ENCODE assay signal across 8 mouse cellular contexts in genomic region chrX:20059381-20059971, GRCm38 (mm10). TPM values are rescaled to one million over a fixed set of nuclear protein-coding genes. Genes with fewer than 3 reads are reported as not detected.
DNase-seq lines count a peak whose midpoint lies in the region; ATAC-seq and TF ChIP-seq lines count a peak whose summit lies in the region.

TSS of gene Chst7 (plus strand) at chrX:20059560.

- 16% methylated on average over 40 of the region's 40 CpGs for WGBS in forebrain, embryonic 15.5 days
- 27% methylated on average over 40 of the region's 40 CpGs for WGBS in liver, embryonic 16.5 days (ENCODE audit: insufficient replicate concordance)
- 19% methylated on average over 40 of the region's 40 CpGs for WGBS in neural tube, embryonic 13.5 days

- H3K9ac ChIP-seq in forebrain, embryonic 15.5 days (replicated peaks): peak within 1 kb of the TSS; percentile 26
- H3K9ac ChIP-seq in liver, embryonic 16.5 days (ENCODE audit: low read depth, low read length): no peak within 1 kb of the TSS
- peak within 1 kb of the TSS; percentile 62 for H3K9ac ChIP-seq in neural tube, embryonic 13.5 days

- H3K4me1 ChIP-seq in E14TG2a.4 (replicated peaks; ENCODE audit: low read depth, low read length): no peaks in the 10 kb centered on the region
- H3K4me1 ChIP-seq in forebrain, embryonic 15.5 days: 0 out of 2 replicates have a peak, but pooled peaks cover 4% of the 10 kb centered on the region
- H3K4me1 ChIP-seq in liver, embryonic 16.5 days (ENCODE audit: control insufficient read depth, low read depth, low read length): no peaks in the 10 kb centered on the region
- no peaks in the 10 kb centered on the region for H3K4me1 ChIP-seq in neural tube, embryonic 13.5 days (replicated peaks)

- H3K36me3 ChIP-seq in E14TG2a.4 (ENCODE audit: insufficient read depth, low read length): no peaks in the 10 kb centered on the region
- H3K36me3 ChIP-seq in forebrain, embryonic 15.5 days: no peaks in the 10 kb centered on the region
- H3K36me3 ChIP-seq in liver, embryonic 16.5 days (ENCODE audit: control insufficient read depth, insufficient read depth): no peaks in the 10 kb centered on the region
- no peaks in the 10 kb centered on the region for H3K36me3 ChIP-seq in neural tube, embryonic 13.5 days

- intact Hi-C loops in heart, postnatal 10 days (cut with DNase I): loop anchor here (1.0 to 5.0 kb wide), 2 partner anchors 37 to 98 kb away; no protein-coding TSS in a partner anchor

- H3K9me3 ChIP-seq in E14TG2a.4 (ENCODE audit: low read length): peaks cover 12% of the 10 kb centered on the region
- no peaks in the 10 kb centered on the region for H3K9me3 ChIP-seq in forebrain, embryonic 15.5 days
- H3K9me3 ChIP-seq in liver, embryonic 16.5 days (replicated peaks; ENCODE audit: control insufficient read depth, low read length): no peaks in the 10 kb centered on the region
- no peaks in the 10 kb centered on the region for H3K9me3 ChIP-seq in neural tube, embryonic 13.5 days

- DNase-seq in cerebellum, adult 11 months: peak; percentile 18
- DNase-seq in heart, postnatal 10 days: peak; percentile 77 to 81
- peak; percentile 77 to 87 for DNase-seq in kidney, postnatal 25 days
- DNase-seq in thymus, postnatal 25 days: peak; percentile 9

- no peak within 1 kb of the TSS for H3K27ac ChIP-seq in forebrain, embryonic 15.5 days (replicated peaks)
- H3K27ac ChIP-seq in liver, embryonic 16.5 days (ENCODE audit: low read length): no peak within 1 kb of the TSS
- H3K27ac ChIP-seq in neural tube, embryonic 13.5 days (replicated peaks): no peak within 1 kb of the TSS

- peak within 1 kb of the TSS; percentile 77 for H3K4me2 ChIP-seq in forebrain, embryonic 15.5 days (replicated peaks)
- peak within 1 kb of the TSS; percentile 46 for H3K4me2 ChIP-seq in liver, embryonic 16.5 days (ENCODE audit: low read depth, low read length)
- peak within 1 kb of the TSS; percentile 71 for H3K4me2 ChIP-seq in neural tube, embryonic 13.5 days

- H3K4me3 ChIP-seq in E14TG2a.4 (replicated peaks; ENCODE audit: low read length): peak within 1 kb of the TSS; percentile 77
- peak within 1 kb of the TSS; percentile 44 for H3K4me3 ChIP-seq in forebrain, embryonic 15.5 days
- H3K4me3 ChIP-seq in liver, embryonic 16.5 days (ENCODE audit: low read depth, low read length): peak within 1 kb of the TSS; percentile 37
- peak within 1 kb of the TSS; percentile 46 for H3K4me3 ChIP-seq in neural tube, embryonic 13.5 days

- peaks cover 34% of the 10 kb centered on the region for H3K27me3 ChIP-seq in E14TG2a.4 (ENCODE audit: insufficient read depth, low read length)
- no peaks in the 10 kb centered on the region for H3K27me3 ChIP-seq in forebrain, embryonic 15.5 days
- peaks cover 22% of the 10 kb centered on the region for H3K27me3 ChIP-seq in liver, embryonic 16.5 days (ENCODE audit: control insufficient read depth, insufficient read depth, low read depth, low read length)
- H3K27me3 ChIP-seq in neural tube, embryonic 13.5 days: peaks cover 12% of the 10 kb centered on the region

- TF ChIP-seq CTCF in E14TG2a.4 (conservative IDR thresholded peaks at IDR 0.05; ENCODE audit: low read length): no peak

- peak; percentile 91 for ATAC-seq in forebrain, embryonic 15.5 days (replicated peaks)
- ATAC-seq in liver, embryonic 16.5 days (ENCODE audit: low read depth): peak; percentile 54; the same call in 1 of the 2 replicates
- peak; percentile 79 for ATAC-seq in neural tube, embryonic 13.5 days (ENCODE audit: low read depth)

RNA-seq across cellular contexts. Expression of gene Chst7, which starts in this region (rescaled TPM):
- 4.4 and 4.5 TPM in 2 replicates for polyA plus RNA-seq in forebrain, embryonic 15.5 days (2015; fragmentation: Nextera tagmentation; extraction: Ambion mirVana)
- 1 to 10 TPM; 7.6 to 9.2 TPM for total RNA-seq in heart, postnatal 10 days (2021)
- 0.85 and 0.94 TPM in 2 replicates for polyA plus RNA-seq in liver, embryonic 16.5 days (2015; fragmentation: Nextera tagmentation; extraction: Ambion mirVana)
- 3.6 and 3.9 TPM in 2 replicates for polyA plus RNA-seq in neural tube, embryonic 13.5 days (2015; fragmentation: Nextera tagmentation; extraction: Ambion mirVana)

Comparison
In these comparisons a context has a peak if more than half of its experiments do, and no peak if none do; other contexts are left out.
1. Peak in ATAC-seq, H3K4me3 ChIP-seq and H3K4me2 ChIP-seq in liver, embryonic 16.5 days; RNA of the gene not detected or under 1 TPM.
2. DNase-seq: peak in every context shown above with its lines; median percentile 82 in kidney, postnatal 25 days; 79 in heart, postnatal 10 days; 18 in cerebellum, adult 11 months; 9 in thymus, postnatal 25 days.